Mouse (Mus musculus): ENCODE results near the gene Wdfy4. TPM values are rescaled to one million over a fixed set of nuclear protein-coding genes. Genes with fewer than 3 reads are reported as not detected.

Gene Wdfy4
- total and polyA plus RNA-seq, 3 experiments = under 0.01 TPM; not detected in 2

- no peak for DNase-seq (ENCODE audit: low spot score)
- H3K4me3 ChIP-seq (ENCODE audit: low read depth, low read length) = no peak overlapping the region
- no peak for TF ChIP-seq POLR2AphosphoS5 (IDR thresholded peaks at IDR 0.05; ENCODE audit: insufficient replicate concordance, low read depth, low read length)
- no peak for TF ChIP-seq GATA1 (IDR thresholded peaks at IDR 0.05; ENCODE audit: borderline replicate concordance, low read length)
- TF ChIP-seq TAL1 (conservative IDR thresholded peaks at IDR 0.05; ENCODE audit: low read depth, low read length) = no peak
- no peak for TF ChIP-seq CTCF (IDR thresholded peaks at IDR 0.05; ENCODE audit: low read depth, low read length)
- H3K4me1 ChIP-seq (ENCODE audit: insufficient read depth, low read depth, low read length) = no peaks in the 10 kb centered on the region
- no peaks in the 10 kb centered on the region for H3K36me3 ChIP-seq (replicated peaks)
- peaks cover 48% of the 10 kb centered on the region for H3K9me3 ChIP-seq (replicated peaks)
- no peak for ATAC-seq (ENCODE audit: extremely low read depth, insufficient number of reproducible peaks, low FRiP score, poor library complexity, severe bottlenecking)
- no peaks in the 10 kb centered on the region for H3K27me3 ChIP-seq (ENCODE audit: insufficient read depth, low read length)
These were observed 83.7 kb downstream of the Wdfy4 start for GRCm38 (mm10) chr14:33101609-33102008.

GRCm38 (mm10) chr14:33099926-33100325 is 85.4 kb downstream of the Wdfy4 start:
- Histone ChIP-seq H3K27me3 (ENCODE audit: insufficient read depth, low read length) (no peaks in the 10 kb centered on the region), H3K4me1 (ENCODE audit: insufficient read depth, low read depth, low read length) (no peaks in the 10 kb centered on the region), H3K9me3 (replicated peaks) (peaks cover 51% of the 10 kb centered on the region), H3K36me3 (replicated peaks) (no peaks in the 10 kb centered on the region), H3K4me3 (ENCODE audit: low read depth, low read length) (no peak overlapping the region)
- no peak for ATAC-seq (ENCODE audit: extremely low read depth, insufficient number of reproducible peaks, low FRiP score, poor library complexity, severe bottlenecking)
- DNase-seq (ENCODE audit: low spot score) = no peak
- TF ChIP-seq POLR2AphosphoS5 (IDR thresholded peaks at IDR 0.05; ENCODE audit: insufficient replicate concordance, low read depth, low read length) (no peak), GATA2 (IDR thresholded peaks at IDR 0.05; ENCODE audit: borderline replicate concordance, low read depth, low read length) (no peak), TAL1 (conservative IDR thresholded peaks at IDR 0.05; ENCODE audit: low read depth, low read length) (no peak), GATA1 (IDR thresholded peaks at IDR 0.05; ENCODE audit: borderline replicate concordance, low read length) (no peak), CTCF (IDR thresholded peaks at IDR 0.05; ENCODE audit: low read depth, low read length) (no peak)

- no peaks in the 10 kb centered on the region for H3K4me1 ChIP-seq (ENCODE audit: insufficient read depth, low read depth, low read length)
- H3K36me3 ChIP-seq (replicated peaks) = no peaks in the 10 kb centered on the region
- no peak overlapping the region for H3K4me3 ChIP-seq (ENCODE audit: low read depth, low read length)
- H3K9me3 ChIP-seq (replicated peaks) = peaks cover 49% of the 10 kb centered on the region
- no peak for TF ChIP-seq POLR2AphosphoS5 (IDR thresholded peaks at IDR 0.05; ENCODE audit: insufficient replicate concordance, low read depth, low read length)
- TF ChIP-seq CTCF (IDR thresholded peaks at IDR 0.05; ENCODE audit: low read depth, low read length) = no peak
- no peak for TF ChIP-seq GATA1 (IDR thresholded peaks at IDR 0.05; ENCODE audit: borderline replicate concordance, low read length)
- no peak for TF ChIP-seq GATA2 (IDR thresholded peaks at IDR 0.05; ENCODE audit: borderline replicate concordance, low read depth, low read length)
- TF ChIP-seq TAL1 (conservative IDR thresholded peaks at IDR 0.05; ENCODE audit: low read depth, low read length) = no peak
- DNase-seq (ENCODE audit: low spot score) = no peak
- no peak for ATAC-seq (ENCODE audit: extremely low read depth, insufficient number of reproducible peaks, low FRiP score, poor library complexity, severe bottlenecking)
- no peaks in the 10 kb centered on the region for H3K27me3 ChIP-seq (ENCODE audit: insufficient read depth, low read length)
These were observed 86.2 kb downstream of the Wdfy4 start for GRCm38 (mm10) chr14:33099111-33099510.

GRCm38 (mm10) chr14:33096462-33096861 is 88.8 kb downstream of the Wdfy4 start:
- DNase-seq (ENCODE audit: low spot score) = no peak
- H3K4me3 ChIP-seq (ENCODE audit: low read depth, low read length) = no peak overlapping the region
- TF ChIP-seq CTCF (IDR thresholded peaks at IDR 0.05; ENCODE audit: low read depth, low read length) (no peak), GATA1 (IDR thresholded peaks at IDR 0.05; ENCODE audit: borderline replicate concordance, low read length) (no peak), GATA2 (IDR thresholded peaks at IDR 0.05; ENCODE audit: borderline replicate concordance, low read depth, low read length) (no peak), POLR2AphosphoS5 (IDR thresholded peaks at IDR 0.05; ENCODE audit: insufficient replicate concordance, low read depth, low read length) (no peak), TAL1 (conservative IDR thresholded peaks at IDR 0.05; ENCODE audit: low read depth, low read length) (no peak)
- no peak for ATAC-seq (ENCODE audit: extremely low read depth, insufficient number of reproducible peaks, low FRiP score, poor library complexity, severe bottlenecking)
- peaks cover 56% of the 10 kb centered on the region for H3K9me3 ChIP-seq (replicated peaks)
- H3K27me3 ChIP-seq (ENCODE audit: insufficient read depth, low read length) = no peaks in the 10 kb centered on the region
- H3K4me1 ChIP-seq (ENCODE audit: insufficient read depth, low read depth, low read length) = no peaks in the 10 kb centered on the region
- H3K36me3 ChIP-seq (replicated peaks) = no peaks in the 10 kb centered on the region

GRCm38 (mm10) chr14:33083326-33083725 is 102.0 kb downstream of the Wdfy4 start:
- ATAC-seq (ENCODE audit: extremely low read depth, insufficient number of reproducible peaks, low FRiP score, poor library complexity, severe bottlenecking) (no peak), DNase-seq (ENCODE audit: low spot score) (no peak)
- TF ChIP-seq POLR2AphosphoS5 (IDR thresholded peaks at IDR 0.05; ENCODE audit: insufficient replicate concordance, low read depth, low read length) (no peak), TAL1 (conservative IDR thresholded peaks at IDR 0.05; ENCODE audit: low read depth, low read length) (no peak), GATA2 (IDR thresholded peaks at IDR 0.05; ENCODE audit: borderline replicate concordance, low read depth, low read length) (no peak), CTCF (IDR thresholded peaks at IDR 0.05; ENCODE audit: low read depth, low read length) (no peak), GATA1 (IDR thresholded peaks at IDR 0.05; ENCODE audit: borderline replicate concordance, low read length) (no peak)
- Histone ChIP-seq H3K9me3 (replicated peaks) (peaks cover 48% of the 10 kb centered on the region), H3K4me3 (ENCODE audit: low read depth, low read length) (no peak overlapping the region), H3K4me1 (ENCODE audit: insufficient read depth, low read depth, low read length) (no peaks in the 10 kb centered on the region), H3K36me3 (replicated peaks) (no peaks in the 10 kb centered on the region), H3K27me3 (ENCODE audit: insufficient read depth, low read length) (no peaks in the 10 kb centered on the region)

- H3K4me1 ChIP-seq (ENCODE audit: insufficient read depth, low read depth, low read length) = no peaks in the 10 kb centered on the region
- no peaks in the 10 kb centered on the region for H3K36me3 ChIP-seq (replicated peaks)
- DNase-seq (ENCODE audit: low spot score) (no peak), ATAC-seq (ENCODE audit: extremely low read depth, insufficient number of reproducible peaks, low FRiP score, poor library complexity, severe bottlenecking) (no peak)
- H3K4me3 ChIP-seq (ENCODE audit: low read depth, low read length) = no peak overlapping the region
- no peaks in the 10 kb centered on the region for H3K27me3 ChIP-seq (ENCODE audit: insufficient read depth, low read length)
- TF ChIP-seq GATA1 (IDR thresholded peaks at IDR 0.05; ENCODE audit: borderline replicate concordance, low read length) (no peak), CTCF (IDR thresholded peaks at IDR 0.05; ENCODE audit: low read depth, low read length) (no peak), TAL1 (conservative IDR thresholded peaks at IDR 0.05; ENCODE audit: low read depth, low read length) (no peak)
- H3K9me3 ChIP-seq (replicated peaks) = peaks cover 54% of the 10 kb centered on the region
These were observed 103.0 kb downstream of the Wdfy4 start for GRCm38 (mm10) chr14:33082301-33082700.

All from G1E (cell line).